ENCODE assay signal across 29 mouse cellular contexts in genomic region chr12:52368466-52368865, GRCm38 (mm10).
DNase-seq lines count a peak whose midpoint lies in the region; ATAC-seq lines count a peak whose summit lies in the region.
"Had no signal": no experiment of that assay in that cellular context is flagged by ENCODE, and none has a peak within 500 bp of the region (broad histone marks: within the 10 kb centered on the region; RNA-seq: fewer than 3 reads in every experiment).

No protein-coding gene starts in this region.

- peak; percentile 51 for DNase-seq in embryo, embryonic 11 days
- no peak for DNase-seq in embryo, embryonic 9.5 days (ENCODE audit: extremely low spot score)
- peak; percentile 22 for DNase-seq in kidney, postnatal 10 days
- peak; percentile 17 for DNase-seq in NIH3T3 (ENCODE audit: low read depth)
- peak; percentile 85 for DNase-seq in adrenal gland, postnatal 14 days
- DNase-seq in left cerebral cortex, adult 8-10 months (ENCODE audit: low spot score in 2 of 2) = no peak
- DNase-seq in ovary, postnatal 36 days (ENCODE audit: low spot score) = no peak
- DNase-seq: cerebellum, adult 11-12 months; cerebellum, postnatal 14 days; gastrocnemius, postnatal 14 days; heart, adult 18-20 months; heart, postnatal 14 days; kidney, adult 18-20 months; liver; lung, adult 2 months; lung, postnatal 4 days; thymus, adult 2 months; thymus, postnatal 4 days had no signal

- no peaks in the 10 kb centered on the region for H3K36me3 ChIP-seq in kidney, embryonic 15.5 days
- H3K36me3 ChIP-seq: embryonic facial prominence, embryonic 10.5 days; forebrain, embryonic 10.5 days; heart, embryonic 13.5 days; limb, embryonic 10.5 days had no signal

- H3K27me3 ChIP-seq in kidney, embryonic 15.5 days = no peaks in the 10 kb centered on the region
- H3K27me3 ChIP-seq: heart, embryonic 13.5 days had no signal

- H3K4me3 ChIP-seq in kidney, embryonic 15.5 days (replicated peaks) = no peak overlapping the region
- H3K4me3 ChIP-seq: embryonic facial prominence, embryonic 10.5 days; forebrain, embryonic 10.5 days; heart, embryonic 13.5 days; left cerebral cortex, adult 2 months; limb, embryonic 10.5 days had no signal

- H3K27ac ChIP-seq in kidney, embryonic 15.5 days = no peak overlapping the region
- H3K27ac ChIP-seq: embryonic facial prominence, embryonic 10.5 days; forebrain, embryonic 10.5 days; heart, embryonic 13.5 days; kidney, postnatal 0 days; left cerebral cortex, adult 2 months; limb, embryonic 10.5 days; stomach, postnatal 0 days had no signal

- 54% methylated on average over 4 of the region's 4 CpGs for WGBS in kidney, embryonic 15.5 days

- no peak for ATAC-seq in kidney, embryonic 15.5 days (replicated peaks; ENCODE audit: low FRiP score)
- ATAC-seq: CD4-positive, CD25-positive, alpha-beta regulatory T cell, adult 4 months; forebrain, embryonic 16.5 days; midbrain, embryonic 16.5 days had no signal

- no peak overlapping the region for H3K4me2 ChIP-seq in kidney, embryonic 15.5 days
- H3K4me2 ChIP-seq: heart, embryonic 13.5 days had no signal

- no peak overlapping the region for H3K9ac ChIP-seq in kidney, embryonic 15.5 days
- H3K9ac ChIP-seq: heart, embryonic 13.5 days had no signal

- peaks cover 16% of the 10 kb centered on the region for H3K4me1 ChIP-seq in kidney, embryonic 15.5 days

- H3K9me3 ChIP-seq in kidney, embryonic 15.5 days (replicated peaks) = no peaks in the 10 kb centered on the region
- H3K9me3 ChIP-seq: embryonic facial prominence, embryonic 10.5 days; forebrain, embryonic 10.5 days; heart, embryonic 13.5 days; limb, embryonic 10.5 days had no signal

Comparison
In these comparisons a context has a peak if more than half of its experiments do, and no peak if none do; other contexts are left out.
1. DNase-seq: peak in embryo, embryonic 11 days (single experiment), kidney, postnatal 10 days (single experiment), NIH3T3 (single experiment) and adrenal gland, postnatal 14 days (single experiment); none in embryo, embryonic 9.5 days (single experiment), left cerebral cortex, adult 8-10 months (0 of 2) and ovary, postnatal 36 days (single experiment).